Comparison of ENCODE assay signal across 16 mouse cellular contexts in the genomic region with DNA sequence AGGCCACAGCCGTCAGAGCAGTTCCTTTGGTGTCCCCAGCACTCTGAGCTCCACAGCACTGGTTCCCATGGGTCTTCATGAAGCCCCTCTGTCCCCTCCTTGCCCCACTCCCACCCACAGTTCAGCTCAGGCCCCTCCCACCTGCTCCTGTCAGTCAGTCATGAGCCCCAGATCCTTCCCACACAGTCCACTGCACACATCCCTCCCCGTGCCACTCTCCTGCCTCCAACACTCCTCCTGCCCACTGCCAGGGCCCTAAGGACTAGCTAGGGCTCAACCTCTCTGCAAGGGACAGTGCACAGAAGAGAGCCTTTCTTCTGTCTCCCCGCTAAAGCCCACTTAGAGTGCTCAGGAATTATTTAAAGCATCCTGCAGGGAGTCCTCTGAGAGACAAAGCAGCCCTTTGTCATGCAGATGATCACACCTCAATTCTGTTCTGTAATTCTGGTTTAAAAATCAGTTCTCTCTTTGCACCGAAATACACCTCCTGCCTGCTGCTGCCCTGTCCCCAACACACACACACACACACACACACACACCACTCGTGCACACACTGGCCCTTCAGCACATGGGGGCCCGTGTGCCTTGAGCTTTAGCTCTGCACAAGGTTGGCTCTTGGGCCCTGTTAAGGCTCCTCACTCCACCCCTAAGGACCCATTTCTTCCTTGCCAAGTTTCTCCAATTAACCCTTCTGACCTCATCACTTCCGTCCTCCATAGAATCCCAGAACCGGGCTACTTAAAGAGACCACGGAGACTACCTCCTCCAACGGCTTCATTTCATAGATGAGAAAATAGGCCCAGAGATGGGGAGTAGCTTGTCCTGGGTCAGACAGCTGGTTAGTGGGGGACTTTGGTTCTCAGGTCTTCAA. TPM values are rescaled to one million over a fixed set of nuclear protein-coding genes. Genes with fewer than 3 reads are reported as not detected.
A peak's percentile ranks its signal among the peaks of the same experiment; 100 is the strongest.
DNase-seq lines count a peak whose midpoint lies in the region; ATAC-seq and TF ChIP-seq lines count a peak whose summit lies in the region.
"Had no signal": no experiment of that assay in that cellular context is flagged by ENCODE, and none has a peak within 500 bp of the region (broad histone marks: within the 10 kb centered on the region; RNA-seq: fewer than 3 reads in every experiment).

No protein-coding gene starts in this region.

- peak overlapping the region; percentile 72 for H3K4me3 ChIP-seq in E14TG2a.4 (replicated peaks; ENCODE audit: low read length)
- H3K4me3 ChIP-seq in forebrain, embryonic 13.5 days, result no peak overlapping the region
- no peak overlapping the region for H3K4me3 ChIP-seq in midbrain, embryonic 14.5 days (replicated peaks; ENCODE audit: low read depth, low read length)
- H3K4me3 ChIP-seq: embryonic facial prominence, embryonic 12.5 days had no signal

- peak overlapping the region; percentile 68 for H3K27ac ChIP-seq in forebrain, embryonic 13.5 days
- peak overlapping the region; percentile 74 for H3K27ac ChIP-seq in midbrain, embryonic 14.5 days (replicated peaks; ENCODE audit: low read depth, low read length)
- H3K27ac ChIP-seq: embryonic facial prominence, embryonic 12.5 days had no signal

- H3K27me3 ChIP-seq in E14TG2a.4 (ENCODE audit: insufficient read depth, low read length), result peaks cover 17% of the 10 kb centered on the region
- H3K27me3 ChIP-seq in forebrain, embryonic 13.5 days, result peaks cover 18% of the 10 kb centered on the region
- no peaks in the 10 kb centered on the region for H3K27me3 ChIP-seq in midbrain, embryonic 14.5 days (ENCODE audit: control insufficient read depth, insufficient read depth, low read length)
- H3K27me3 ChIP-seq: embryonic facial prominence, embryonic 12.5 days had no signal

- WGBS in forebrain, embryonic 13.5 days, result 5% methylated on average over 10 of the region's 10 CpGs
- 11% methylated on average over 10 of the region's 10 CpGs for WGBS in midbrain, embryonic 14.5 days

- peak; percentile 34; the same call in 1 of the 2 replicates for ATAC-seq in forebrain, embryonic 13.5 days
- peak; percentile 29; the same call in 1 of the 2 replicates for ATAC-seq in midbrain, embryonic 14.5 days (ENCODE audit: low FRiP score, low TSS enrichment)
- no peak for ATAC-seq in erythroid progenitor cell, adult 5-6 weeks (replicated peaks; ENCODE audit: low FRiP score, poor library complexity, severe bottlenecking)
- ATAC-seq: CD4-positive, CD25-positive, alpha-beta regulatory T cell, adult 4 months; intestine, embryonic 16.5 days had no signal

- H3K9ac ChIP-seq in forebrain, embryonic 13.5 days, result no peak overlapping the region
- no peak overlapping the region; the same call in 1 of the 2 replicates for H3K9ac ChIP-seq in midbrain, embryonic 14.5 days (replicated peaks; ENCODE audit: low read length)
- H3K9ac ChIP-seq: embryonic facial prominence, embryonic 12.5 days had no signal

- H3K36me3 ChIP-seq in E14TG2a.4 (ENCODE audit: insufficient read depth, low read length), result peaks cover 13% of the 10 kb centered on the region; the same call in 1 of the 2 replicates
- H3K36me3 ChIP-seq in forebrain, embryonic 13.5 days (ENCODE audit: poor library complexity, severe bottlenecking), result no peaks in the 10 kb centered on the region
- H3K36me3 ChIP-seq in midbrain, embryonic 14.5 days (ENCODE audit: control insufficient read depth, insufficient read depth, low read length), result no peaks in the 10 kb centered on the region
- H3K36me3 ChIP-seq: embryonic facial prominence, embryonic 12.5 days had no signal

- no peak for TF ChIP-seq CTCF in E14TG2a.4 (conservative IDR thresholded peaks at IDR 0.05; ENCODE audit: low read length)

- H3K4me1 ChIP-seq in E14TG2a.4 (replicated peaks; ENCODE audit: low read depth, low read length), result peaks cover 97% of the 10 kb centered on the region
- peaks cover 38% of the 10 kb centered on the region for H3K4me1 ChIP-seq in forebrain, embryonic 13.5 days
- H3K4me1 ChIP-seq in midbrain, embryonic 14.5 days (ENCODE audit: control insufficient read depth, insufficient read depth, low read length), result peaks cover 27% of the 10 kb centered on the region; the same call in 1 of the 2 replicates

- peak; percentile 94 for DNase-seq in R1 (ENCODE audit: low read depth, low spot score)
- DNase-seq in midbrain, embryonic 14.5 days, result peak; percentile 49
- DNase-seq in lung, postnatal 36 days, result no peak
- DNase-seq in urinary bladder, postnatal 14 days (ENCODE audit: low spot score), result no peak
- DNase-seq: adrenal gland, postnatal 25 days; cerebellum, adult 11-12 months; lung, postnatal 4 days; thymus, postnatal 36 days had no signal

- no peaks in the 10 kb centered on the region for H3K9me3 ChIP-seq in E14TG2a.4 (ENCODE audit: low read length)
- H3K9me3 ChIP-seq in forebrain, embryonic 13.5 days (replicated peaks), result no peaks in the 10 kb centered on the region
- H3K9me3 ChIP-seq in midbrain, embryonic 14.5 days (ENCODE audit: control insufficient read depth, low read length), result no peaks in the 10 kb centered on the region
- H3K9me3 ChIP-seq: embryonic facial prominence, embryonic 12.5 days had no signal

- no peak overlapping the region for H3K4me2 ChIP-seq in forebrain, embryonic 13.5 days
- H3K4me2 ChIP-seq in midbrain, embryonic 14.5 days (ENCODE audit: low read length), result no peak overlapping the region
- H3K4me2 ChIP-seq: embryonic facial prominence, embryonic 12.5 days; heart, embryonic 11.5 days; liver, embryonic 11.5 days had no signal

RNA-seq across cellular contexts. Expression of a gene that starts 50.7 kb away (rescaled TPM):
- polyA plus RNA-seq in forebrain, embryonic 13.5 days (2015; fragmentation: Nextera tagmentation; extraction: Ambion mirVana), result 13.0 and 18.3 TPM in 2 replicates
- polyA plus RNA-seq in midbrain, embryonic 14.5 days (2014; fragmentation: Nextera tagmentation; extraction: Ambion mirVana), result 27.6 and 32.6 TPM in 2 replicates
- not detected in 2 replicates for total RNA-seq in erythroid progenitor cell, adult 5-6 weeks (2015; ENCODE audit: low replicate concordance)
- total RNA-seq in erythroid progenitor cell, adult 5-6 weeks (2017; ENCODE audit: low replicate concordance), result 0.13 TPM in 1 of 2 replicates, not detected in the other

Comparison
In these comparisons a context has a peak if more than half of its experiments do, and no peak if none do; other contexts are left out.
1. DNase-seq: peak in R1 (single experiment) and midbrain, embryonic 14.5 days (single experiment); none in lung, postnatal 36 days (single experiment) and urinary bladder, postnatal 14 days (single experiment).